Mouse (Mus musculus) cerebral cortex, adult 2 months (tissue): ENCODE data around the gene Gja1.

ENCODE experiments used
- WGBS: fragments of 180-500 bp; shearing (Covaris S2); methylation state at CpG from one replicate; pipeline ENCODE4 v1.1.7; 2018; 5-methylcytosine and 5-hydroxymethylcytosine counted together

Gja1 gene

GRCm38 (mm10) chr10:56415894-56416570, 38.9 kb downstream of the Gja1 start:
- 87% methylated on average over 7 of the region's 7 CpGs for WGBS

GRCm38 (mm10) chr10:56422518-56422917, 45.4 kb downstream of the Gja1 start:
- WGBS, result 93% methylated on average over 4 of the region's 4 CpGs

GRCm38 (mm10) chr10:56425016-56425798, 48.1 kb downstream of the Gja1 start:
- 79% methylated on average over 15 of the region's 15 CpGs for WGBS

GRCm38 (mm10) chr10:56426369-56426768, 49.2 kb downstream of the Gja1 start:
- WGBS, result 59% methylated on average over 4 of the region's 4 CpGs

- 92% methylated on average over 2 of the region's 2 CpGs for WGBS
Measured at GRCm38 (mm10) chr10:56427382-56427781, 50.3 kb downstream of the Gja1 start.

GRCm38 (mm10) chr10:56427827-56428226, 50.7 kb downstream of the Gja1 start:
- 88% methylated on average over 2 of the region's 2 CpGs for WGBS

- WGBS, result 79% methylated on average over 5 of the region's 5 CpGs
Measured at GRCm38 (mm10) chr10:56429011-56429410, 51.9 kb downstream of the Gja1 start.

GRCm38 (mm10) chr10:56431600-56432389, 54.7 kb downstream of the Gja1 start:
- 31% methylated on average over 23 of the region's 23 CpGs for WGBS

GRCm38 (mm10) chr10:56432390-56432709, 55.2 kb downstream of the Gja1 start:
- 91% methylated on average over 6 of the region's 6 CpGs for WGBS

GRCm38 (mm10) chr10:56437290-56437689, 60.2 kb downstream of the Gja1 start:
- 85% methylated on average over 11 of the region's 11 CpGs for WGBS

- 82% methylated on average over 4 of the region's 4 CpGs for WGBS
Measured at GRCm38 (mm10) chr10:56439638-56440037, 62.5 kb downstream of the Gja1 start.

- WGBS, result 86% methylated on average over 2 of the region's 2 CpGs
Measured at GRCm38 (mm10) chr10:56444457-56444856, 67.3 kb downstream of the Gja1 start.

- WGBS, result 89% methylated on average over 4 of the region's 4 CpGs
Measured at GRCm38 (mm10) chr10:56449030-56449429, 71.9 kb downstream of the Gja1 start.
